Mouse (Mus musculus) urinary bladder, postnatal 0 days (tissue): ENCODE results near the gene Phka2. TPM values are rescaled to one million over a fixed set of nuclear protein-coding genes. Genes with fewer than 3 reads are reported as not detected.

Source experiments
- polyA plus RNA-seq: library from polyadenylated mRNA; unstranded; fragments of >200 nt; fragmentation: Nextera tagmentation; extraction: Ambion mirVana; gene quantifications from 2 replicates; pipeline ENCODE4 v1.2.1, GENCODE M21; 2015

Phka2 gene
- polyA plus RNA-seq, result 7.0 and 8.3 TPM in 2 replicates

DNA sequence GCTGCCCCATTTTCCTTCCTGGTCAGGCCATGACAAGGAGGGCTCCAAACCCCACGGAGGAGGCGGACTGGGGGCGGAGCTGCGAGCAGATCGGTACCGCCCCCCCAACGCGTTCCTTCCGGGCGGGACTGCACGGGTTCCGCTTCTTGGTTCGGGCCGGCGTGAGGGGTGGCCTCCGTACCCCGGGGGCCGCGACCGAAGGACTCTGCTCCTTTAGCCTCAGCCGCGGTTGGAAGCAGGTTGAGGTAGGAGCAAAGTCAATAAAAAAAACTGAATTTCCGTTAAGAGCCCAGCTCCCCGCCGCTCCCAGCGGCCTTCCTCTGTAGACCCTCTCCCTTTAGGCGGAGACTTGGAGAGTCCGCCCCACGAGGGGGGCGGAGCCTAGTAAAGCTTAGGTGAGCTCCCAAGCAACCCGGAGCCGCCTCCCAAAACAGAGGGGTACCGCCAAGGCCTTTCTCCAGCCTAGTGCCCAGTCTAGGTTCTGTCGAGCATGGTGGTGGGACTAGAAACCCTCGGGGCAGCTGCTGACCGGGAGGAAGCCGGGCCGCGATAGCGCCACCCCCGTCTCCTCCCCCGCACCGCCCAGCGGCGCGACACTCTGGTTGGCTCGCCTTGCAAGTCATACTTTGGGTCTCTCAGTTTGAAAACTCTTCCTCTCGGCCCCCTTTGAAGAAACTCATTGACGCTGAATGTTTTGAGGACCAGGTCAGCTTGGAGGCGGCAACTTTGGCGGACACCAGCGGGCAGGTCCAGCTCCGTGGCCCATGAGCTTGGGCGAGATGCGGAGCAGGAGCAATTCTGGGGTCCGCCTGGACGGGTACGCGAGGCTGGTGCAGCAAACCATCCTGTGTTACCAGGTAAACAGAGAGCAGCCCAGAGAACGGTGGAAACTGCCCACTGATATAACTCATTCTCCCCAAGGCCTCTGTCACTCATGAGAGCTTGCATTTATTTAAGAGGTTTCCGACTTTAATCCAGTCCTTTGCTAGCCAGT lies at the start of gene Phka2:
Gene Phka2, plus strand, starts transcription at position 119 of the 994 bp plus-strand sequence.

Other genes starting within 250 kb of the Phka2 start
- 4.3 and 5.5 TPM in 2 replicates for gene Adgrg2, start 111.5 kb upstream of the Phka2 start, polyA plus RNA-seq
- gene Ppef1, start 233.6 kb downstream of the Phka2 start, polyA plus RNA-seq, result 0.08 TPM in 1 of 2 replicates, not detected in the other